Mouse (Mus musculus): ENCODE data around the gene Ttc30a1. TPM values are rescaled to one million over a fixed set of nuclear protein-coding genes. Genes with fewer than 3 reads are reported as not detected.
"Not testable (repeated sequence)": the region's sequence is repeated elsewhere in the genome, so short reads cannot be mapped to it uniquely, and the experiment has no call there.

Gene Ttc30a1
- total RNA-seq, 2 experiments from 2014 or later: 4.1 to 4.2 TPM

DNA sequence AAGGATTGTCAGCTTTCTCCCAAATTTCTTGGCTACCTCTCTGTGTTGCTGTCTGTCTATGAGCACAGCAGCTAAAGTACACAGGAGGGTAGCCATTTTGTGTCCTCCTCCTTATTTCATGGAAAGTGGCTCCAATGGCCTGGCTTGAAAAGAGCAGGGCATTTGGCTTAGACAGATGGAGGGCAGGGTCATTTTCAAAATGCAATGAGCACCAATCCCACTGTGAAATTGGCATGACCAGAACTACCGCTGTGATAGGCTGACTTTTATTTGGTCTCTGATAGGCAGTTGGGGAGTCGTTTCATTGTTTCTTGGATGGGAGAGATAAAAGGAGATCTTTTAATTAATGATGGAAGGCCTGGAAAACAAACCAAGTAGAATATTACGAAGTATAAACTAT is 2.1 kb upstream of the Ttc30a1 start:
- no peak for DNase-seq (ENCODE audit: low spot score in 2 of 2)

DNA sequence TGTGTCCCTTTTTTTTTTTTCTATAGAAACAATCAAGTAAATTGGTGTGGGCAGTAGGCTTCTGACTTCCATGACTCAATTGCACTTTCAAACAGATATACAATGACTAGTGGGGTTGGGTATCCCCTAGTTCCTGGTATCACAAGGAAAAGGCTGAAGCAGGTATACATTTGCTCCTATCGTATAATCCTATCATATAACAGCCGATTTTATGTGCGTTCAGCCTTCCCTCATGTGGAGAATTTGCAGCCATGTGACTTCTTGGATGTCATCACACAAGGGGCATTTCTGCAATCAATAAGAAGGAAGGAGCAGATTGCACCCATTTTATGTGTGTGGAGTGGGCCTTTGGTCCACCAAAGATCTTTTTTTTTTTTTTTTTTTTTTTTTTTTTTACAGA is 1.3 kb upstream of the Ttc30a1 start:
- DNase-seq (ENCODE audit: low spot score in 2 of 2): no peak

- no peak for DNase-seq (ENCODE audit: low spot score in 2 of 2)
Observed at GRCm38 (mm10) chr2:75982626-75983025, 859 bp upstream of the Ttc30a1 start.

- DNase-seq (ENCODE audit: low spot score in 2 of 2): not testable (repeated sequence)
Observed at GRCm38 (mm10) chr2:75980933-75981439, 781 bp downstream of the Ttc30a1 start.

GRCm38 (mm10) chr2:75977752-75978368 is 3.9 kb downstream of the Ttc30a1 start, which contains the start of gene Ttc30a2:
Gene Ttc30a2 (minus strand): TSS chr2:75978170.
- DNase-seq (ENCODE audit: low spot score in 2 of 2): not testable (repeated sequence)

- DNase-seq (ENCODE audit: low spot score in 2 of 2): not testable (repeated sequence)
Observed at GRCm38 (mm10) chr2:75976070-75976469, 5.7 kb downstream of the Ttc30a1 start.

- no peak for DNase-seq (ENCODE audit: low spot score in 2 of 2)
Observed at GRCm38 (mm10) chr2:75974131-75974530, 7.6 kb downstream of the Ttc30a1 start.

- DNase-seq (ENCODE audit: low spot score in 2 of 2): peak in 1 of 2 experiments; percentile 41
Observed at GRCm38 (mm10) chr2:75964972-75965371, 16.8 kb downstream of the Ttc30a1 start.

GRCm38 (mm10) chr2:75964512-75964911 is 17.3 kb downstream of the Ttc30a1 start:
- DNase-seq (ENCODE audit: low spot score in 2 of 2): peak; percentile 29 to 60

DNA sequence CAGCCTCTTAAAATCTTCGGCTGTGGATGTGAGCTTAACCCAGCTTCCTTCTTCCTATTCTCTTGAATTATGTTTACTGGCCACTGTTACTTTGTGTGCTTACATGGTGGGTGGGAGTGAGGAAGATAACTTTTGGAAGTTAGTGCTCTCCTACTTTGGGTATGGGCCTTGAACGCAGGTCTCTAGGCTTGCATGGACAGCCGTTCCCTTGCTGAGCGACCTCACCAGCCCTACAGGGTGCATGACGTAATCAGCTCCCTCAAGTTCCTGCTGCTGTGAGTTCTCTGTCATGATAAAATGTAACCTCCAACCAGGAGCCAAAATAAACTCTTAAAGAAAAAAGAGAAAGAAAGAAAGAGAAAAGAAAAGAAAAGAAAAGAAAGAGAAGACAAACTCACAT is 17.7 kb downstream of the Ttc30a1 start:
- DNase-seq (ENCODE audit: low spot score in 2 of 2): no peak

DNA sequence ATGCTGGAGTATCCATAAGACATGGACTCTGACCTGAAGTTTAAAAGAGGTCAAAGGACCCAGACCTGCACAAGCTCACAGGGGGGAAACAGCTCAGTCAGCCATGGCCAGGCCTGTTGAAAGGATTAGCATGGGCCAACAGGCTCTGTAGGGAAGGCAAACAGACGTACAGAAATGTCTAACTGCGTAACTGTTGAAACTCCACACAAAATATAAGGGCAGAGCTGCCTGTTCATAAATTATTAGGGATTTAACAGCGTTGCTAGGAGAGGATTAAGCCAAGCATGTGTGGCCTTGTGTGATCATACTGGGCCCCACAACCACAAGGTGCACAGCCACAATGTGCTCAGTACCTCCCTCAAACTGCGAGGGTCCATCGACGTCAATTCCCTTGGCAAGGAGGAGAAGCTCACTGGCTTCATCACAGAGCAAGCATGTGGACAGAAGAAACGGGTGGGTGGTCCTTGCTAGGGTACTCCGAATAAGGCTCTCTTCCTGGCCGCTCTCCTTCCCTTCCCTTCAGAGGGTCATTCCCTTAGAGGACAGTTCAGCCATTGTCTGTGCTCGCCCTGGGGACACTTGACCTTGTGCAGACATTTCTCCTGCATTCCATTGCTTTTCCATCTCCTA is 18.4 kb downstream of the Ttc30a1 start:
- DNase-seq (ENCODE audit: low spot score in 2 of 2): no peak

DNA sequence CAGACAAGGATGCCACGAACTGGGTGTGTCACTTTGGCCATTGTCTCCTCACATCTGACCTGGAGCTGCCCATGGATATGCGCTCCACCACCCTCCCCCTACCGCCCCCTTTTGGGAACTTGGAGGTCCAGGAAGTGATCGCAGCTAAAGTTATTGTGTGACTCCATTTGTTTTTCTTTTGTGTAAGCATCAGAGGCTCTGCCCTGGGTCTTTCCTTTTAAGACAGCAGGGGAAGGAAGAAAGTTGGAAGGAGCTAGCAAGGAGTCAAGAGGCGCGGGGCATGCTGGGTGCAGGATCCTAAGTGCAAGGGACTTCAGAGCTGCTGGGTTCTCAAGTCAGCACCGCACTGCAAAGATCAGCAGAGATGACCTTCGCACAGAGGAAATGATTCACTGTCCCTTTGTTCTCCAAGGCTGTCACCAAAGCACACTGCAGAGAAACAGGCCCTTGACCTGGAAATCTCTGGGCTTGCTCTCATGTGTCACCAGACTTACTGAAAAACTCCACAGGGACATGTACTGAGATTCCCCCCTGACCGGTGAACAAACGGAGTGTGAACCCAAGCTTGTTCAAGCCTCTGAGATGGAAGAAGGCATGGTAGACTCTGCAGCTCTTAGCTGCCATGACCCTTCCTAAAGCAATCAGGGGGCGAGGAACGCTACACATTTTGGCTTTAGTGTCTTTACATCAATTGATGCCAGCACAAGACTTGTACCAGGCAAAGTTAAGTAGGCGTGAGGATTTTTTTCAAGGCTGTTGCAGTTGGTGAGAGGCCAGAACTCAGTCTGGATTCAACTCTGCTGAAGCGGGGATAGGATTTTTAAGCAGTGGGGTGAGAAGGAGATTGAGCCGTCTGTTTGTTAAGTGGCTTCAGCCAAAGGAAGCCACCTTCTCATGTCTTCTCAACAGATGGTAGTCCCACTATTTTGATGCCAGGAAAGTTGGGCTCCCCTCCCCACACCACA is 21.1 kb downstream of the Ttc30a1 start:
- DNase-seq (ENCODE audit: low spot score in 2 of 2): peak in 1 of 2 experiments; percentile 38

DNA sequence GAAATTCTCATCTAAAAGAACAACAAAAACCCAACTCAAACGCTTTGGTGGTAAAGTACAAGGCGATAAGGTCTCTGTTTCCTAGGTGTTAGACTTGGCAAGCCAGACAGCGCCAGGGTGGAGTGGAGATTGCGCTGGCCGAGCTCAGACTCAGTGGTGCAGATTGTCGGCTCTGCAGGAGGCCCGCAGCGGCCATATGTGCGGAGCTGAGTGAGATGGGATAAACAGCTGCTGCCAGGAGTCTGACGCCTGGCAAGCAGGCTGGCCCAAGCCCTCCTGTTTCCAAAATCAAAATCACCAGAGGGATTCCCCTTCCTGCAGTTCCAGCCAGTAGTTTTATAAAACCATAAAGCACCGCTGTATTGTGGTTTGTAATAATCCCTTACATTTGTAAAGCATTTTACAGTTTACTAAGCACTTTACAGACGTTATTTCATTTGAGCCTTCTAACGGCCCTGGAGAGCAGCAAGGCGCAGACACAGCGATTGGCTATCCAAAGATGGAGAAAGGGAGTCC is 21.9 kb downstream of the Ttc30a1 start:
- DNase-seq (ENCODE audit: low spot score in 2 of 2): no peak

DNA sequence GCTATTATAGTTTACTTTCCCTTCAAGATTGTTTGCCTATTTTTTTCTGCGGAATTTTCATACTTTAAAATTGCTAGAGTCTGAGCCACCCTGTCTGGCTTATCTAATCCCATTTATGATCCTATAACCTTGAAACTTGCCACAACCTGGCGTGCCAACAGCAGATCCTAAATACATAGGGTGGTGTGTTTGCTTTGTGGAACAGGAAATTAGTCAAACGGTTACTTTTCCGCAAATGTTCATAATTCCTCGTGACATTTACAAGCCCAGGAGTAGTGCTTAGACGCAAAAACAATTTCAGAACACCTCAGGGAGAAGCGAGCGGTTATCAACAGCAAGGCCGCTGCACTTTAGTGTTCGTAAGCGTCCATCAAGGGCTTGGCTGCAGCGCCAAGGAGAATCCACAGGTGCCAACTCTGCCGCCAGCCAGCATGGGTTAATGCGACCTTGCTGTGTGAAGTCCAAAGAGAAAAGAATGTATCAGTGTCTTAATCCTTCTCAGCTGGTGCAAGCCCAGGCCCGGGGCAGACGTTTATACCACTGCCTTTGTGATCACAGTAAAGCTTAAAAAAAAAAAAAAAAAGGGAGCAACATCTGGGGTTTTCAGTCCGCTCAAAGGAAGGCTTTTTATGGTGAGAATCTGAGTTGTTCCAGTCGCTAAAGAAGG is 22.5 kb downstream of the Ttc30a1 start:
- no peak for DNase-seq (ENCODE audit: low spot score in 2 of 2)

- no peak for DNase-seq (ENCODE audit: low spot score in 2 of 2)
Observed at GRCm38 (mm10) chr2:75955709-75956108, 26.1 kb downstream of the Ttc30a1 start.

GRCm38 (mm10) chr2:75953320-75953719 is 28.4 kb downstream of the Ttc30a1 start:
- DNase-seq (ENCODE audit: low spot score in 2 of 2): no peak

DNA sequence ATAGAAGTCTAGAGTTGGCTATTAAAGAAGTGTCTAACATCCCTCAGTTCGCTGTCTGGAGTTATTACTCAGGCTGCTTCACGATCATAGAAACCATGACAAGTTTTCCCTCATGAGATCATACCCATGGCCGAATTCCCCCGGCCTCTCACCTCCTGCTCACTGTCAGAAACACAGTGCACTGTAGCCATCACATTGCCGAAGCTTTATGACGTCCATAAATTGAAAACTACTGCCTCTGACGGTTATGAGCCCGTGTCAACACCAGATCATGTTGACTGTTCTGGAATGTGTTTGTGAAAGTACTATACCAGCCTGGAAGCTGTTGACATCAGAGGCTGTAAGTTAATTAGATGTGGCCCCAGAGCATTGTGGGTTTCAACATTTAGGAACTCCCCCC is 31.1 kb downstream of the Ttc30a1 start:
- DNase-seq (ENCODE audit: low spot score in 2 of 2): no peak

DNA sequence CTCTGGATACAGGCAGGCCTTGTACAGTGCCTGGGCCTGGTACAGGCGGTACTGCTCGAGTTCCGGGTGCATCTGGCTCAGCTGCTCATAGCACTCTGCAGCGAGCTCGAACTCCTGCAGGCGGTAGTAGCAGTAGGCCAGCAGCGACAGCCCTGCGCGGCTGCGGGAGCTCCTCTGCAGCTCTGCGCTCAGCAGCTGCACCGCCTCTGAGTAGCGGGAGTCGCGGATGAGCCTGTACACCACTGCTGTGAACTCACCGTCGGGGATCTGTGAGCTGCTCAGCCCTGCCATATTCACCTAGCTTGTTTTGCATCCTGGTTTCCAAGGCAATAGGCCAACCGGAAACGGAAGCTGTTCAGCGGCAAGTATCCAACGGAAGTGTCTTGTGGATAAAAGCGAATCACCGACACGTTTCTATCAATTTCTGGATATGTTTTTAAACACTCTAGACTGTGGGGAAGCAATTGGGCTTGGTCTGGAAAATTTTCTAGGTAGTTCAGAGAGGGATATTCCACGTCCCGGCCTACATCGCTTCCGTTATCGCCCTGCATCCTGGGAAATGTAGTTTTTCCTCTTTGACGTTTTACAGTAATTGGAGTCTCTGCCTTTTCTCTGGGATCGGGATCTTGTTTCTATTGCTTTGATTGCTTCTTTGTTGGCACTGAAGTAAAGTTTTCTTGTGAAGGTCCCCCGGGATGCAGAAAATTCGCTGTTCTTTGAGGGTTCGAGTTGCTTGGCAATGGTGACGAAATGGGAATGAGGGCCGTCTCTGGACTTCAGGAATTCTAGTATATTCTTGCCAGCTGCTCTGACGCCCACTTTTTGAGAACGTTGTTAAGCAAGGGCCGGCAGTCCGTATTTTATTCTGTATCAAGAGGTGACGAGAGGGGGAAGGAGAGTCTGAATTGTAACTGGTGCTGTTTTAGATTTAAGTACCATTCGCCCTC is 43.4 kb downstream of the Ttc30a1 start, which contains the start of gene Ttc30b:
TSS of gene Ttc30b (minus strand) at position 469 of the 947 bp plus-strand sequence.
- DNase-seq (ENCODE audit: low spot score in 2 of 2): peak; percentile 53 to 62

- DNase-seq (ENCODE audit: low spot score in 2 of 2): not testable (repeated sequence)
Observed at GRCm38 (mm10) chr2:75937520-75938116, 44.1 kb downstream of the Ttc30a1 start.
